Mouse (Mus musculus) embryo, embryonic 11.5 days (tissue): ENCODE data around the gene Slc5a11.

Experiments used
- DNase-seq: peaks from one replicate; pipeline ENCODE4 v3.0.0-alpha.2; 2012; ENCODE audit warnings: low read depth, low spot score

Gene Slc5a11

DNA sequence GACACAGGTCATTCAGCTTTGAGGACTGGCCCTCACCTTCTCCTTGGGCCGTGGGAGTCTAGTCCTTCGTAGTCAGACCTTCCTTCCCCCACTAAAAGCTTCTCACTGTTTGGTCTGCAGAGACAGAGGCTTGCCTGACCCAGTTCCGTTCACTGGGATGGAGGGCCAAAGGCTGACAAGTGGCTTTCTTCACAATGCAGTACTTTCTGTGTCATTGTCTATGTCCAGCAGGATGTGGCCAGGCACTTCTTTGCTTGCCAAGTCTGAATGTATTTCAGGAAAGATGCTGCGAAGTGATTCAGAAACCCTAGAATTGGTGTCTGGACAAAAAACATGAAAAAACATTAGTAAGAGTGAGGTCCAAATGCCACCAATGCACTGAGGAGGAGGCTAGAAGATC is 65.2 kb downstream of the Slc5a11 start:
- no peak for DNase-seq

DNA sequence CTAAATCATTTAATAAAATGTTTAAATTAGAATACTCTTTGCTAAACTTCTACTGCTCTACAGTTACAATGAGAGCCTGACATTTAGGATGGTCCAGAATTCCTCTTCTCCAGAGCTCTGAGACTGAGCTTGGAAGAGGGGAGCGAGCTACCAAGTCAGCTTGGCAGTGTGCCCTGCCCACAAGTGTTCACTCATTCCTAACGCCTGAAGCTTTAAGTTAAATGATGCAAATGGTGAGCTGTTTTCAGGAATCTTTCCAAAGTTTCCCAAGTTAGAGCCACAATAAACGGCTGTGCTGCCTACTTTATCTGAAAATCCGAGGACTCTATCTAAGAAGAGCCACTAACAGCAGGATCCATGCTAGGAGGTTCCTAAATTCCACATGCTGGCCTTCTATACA is 69.2 kb downstream of the Slc5a11 start:
- no peak for DNase-seq

DNA sequence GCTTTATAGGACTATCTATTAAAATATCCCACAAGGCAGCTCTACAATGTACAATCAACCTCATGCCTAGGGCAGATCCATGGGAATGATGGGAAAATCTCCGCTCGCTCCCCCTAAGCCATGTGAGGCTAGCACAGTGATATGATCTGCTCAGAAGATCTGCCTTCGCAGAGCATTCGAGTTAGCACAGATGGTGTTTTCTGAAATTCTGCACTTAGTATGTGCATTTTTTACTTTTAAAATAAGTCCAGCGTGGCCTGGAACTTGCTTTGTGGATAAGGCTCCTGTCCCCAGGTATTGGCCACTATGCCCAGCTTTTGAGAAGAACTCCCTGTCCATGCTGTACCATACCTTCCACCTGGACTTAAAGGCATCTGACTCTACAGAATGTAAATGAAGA is 71.3 kb downstream of the Slc5a11 start:
- no peak for DNase-seq

DNA sequence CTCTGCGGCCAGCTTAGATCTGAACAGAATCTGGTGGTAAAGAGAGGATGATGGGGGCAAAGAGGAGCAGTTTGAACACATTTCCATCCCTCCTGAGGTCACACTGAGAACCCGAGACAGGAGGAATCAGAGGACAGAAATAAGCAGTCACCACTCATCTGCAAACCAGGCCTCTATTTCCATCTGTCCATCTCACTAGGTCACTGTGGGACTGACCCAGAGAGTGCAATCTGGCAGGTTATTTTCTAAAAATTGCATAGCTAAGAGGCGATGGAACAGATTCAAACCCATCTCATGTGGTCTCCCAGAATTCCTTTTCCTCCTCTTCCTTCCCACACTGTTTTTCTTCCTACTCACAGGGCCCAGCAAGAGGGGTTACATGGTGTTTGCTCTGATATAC is 73.3 kb downstream of the Slc5a11 start:
- DNase-seq, result no peak

DNA sequence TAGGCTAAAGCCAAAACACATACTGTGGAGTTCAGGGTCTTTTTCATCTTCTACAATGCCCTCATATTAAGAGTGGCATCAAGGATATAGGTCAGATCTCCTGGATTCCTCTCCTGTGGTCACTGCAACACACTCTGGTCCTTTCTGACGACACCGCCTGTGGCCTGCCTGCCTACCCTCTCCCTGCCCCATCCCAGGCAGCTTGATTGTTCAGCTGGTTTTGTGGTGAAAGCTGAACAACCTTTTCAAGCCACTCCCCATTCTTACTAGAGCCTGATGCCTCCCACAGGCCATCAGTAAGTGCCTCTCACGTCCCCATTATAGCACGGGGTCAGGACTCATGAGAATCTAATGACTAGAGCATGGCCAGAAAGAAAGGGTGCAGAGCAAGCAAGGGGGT is 74.6 kb downstream of the Slc5a11 start:
- DNase-seq, result no peak

DNA sequence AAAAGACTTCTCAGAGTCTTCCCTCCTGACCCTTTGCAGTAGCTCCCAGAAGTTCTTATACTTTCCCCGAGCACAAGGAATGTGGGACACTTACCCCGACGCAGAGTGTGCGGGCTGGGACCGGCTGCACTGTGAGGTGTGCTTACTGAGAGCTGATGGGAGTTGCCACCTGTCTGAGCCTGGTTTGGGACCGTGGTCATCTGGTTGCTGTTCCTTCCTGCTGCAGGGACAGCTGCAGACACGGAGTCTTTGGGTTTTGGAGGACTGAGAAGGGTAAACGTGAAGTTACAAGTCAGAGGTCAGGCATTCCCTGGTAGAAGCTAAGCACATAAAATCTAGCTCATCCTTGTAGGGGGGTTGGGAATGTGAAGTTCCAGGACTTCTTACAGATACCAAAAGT is 77.4 kb downstream of the Slc5a11 start:
- DNase-seq, result no peak

DNA sequence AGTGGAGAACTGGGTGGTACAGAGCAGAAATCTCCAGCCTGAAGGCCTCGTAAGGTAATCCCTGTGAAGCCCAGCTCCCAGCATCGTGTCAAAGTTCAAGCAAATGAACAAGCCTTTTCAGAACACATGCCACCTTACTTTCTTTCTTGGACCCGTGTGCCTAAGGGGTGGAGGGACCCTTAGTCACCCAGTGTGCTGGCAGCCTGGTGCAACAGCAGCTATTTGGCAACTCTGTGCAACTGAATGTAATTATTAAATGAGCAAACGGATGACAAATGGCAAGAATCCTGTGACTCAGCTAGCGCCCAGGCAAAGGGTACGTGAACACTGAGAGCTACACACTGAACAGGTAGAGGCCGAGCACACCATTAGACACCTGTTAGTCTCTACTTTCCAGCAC is 79.3 kb downstream of the Slc5a11 start:
- no peak for DNase-seq

DNA sequence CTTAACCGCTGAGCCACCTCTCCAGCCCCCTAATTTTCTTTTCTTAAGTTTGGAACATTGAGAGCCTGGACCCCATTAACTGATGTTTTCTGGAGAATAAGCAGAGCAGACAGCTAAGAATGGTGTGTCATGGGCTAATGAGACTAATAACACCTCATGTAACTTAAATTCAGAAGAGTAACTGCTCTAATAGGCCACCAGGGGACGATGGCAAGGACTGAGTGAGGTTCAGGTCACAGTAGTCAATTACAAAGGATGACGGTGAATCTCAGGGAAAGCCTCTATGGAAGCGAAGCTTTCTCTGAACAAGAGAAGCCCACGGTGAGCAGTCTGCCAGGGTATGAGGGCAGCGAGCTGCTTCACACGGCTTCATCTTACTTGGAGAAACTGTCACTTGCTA is 80.8 kb downstream of the Slc5a11 start:
- DNase-seq, result no peak

DNA sequence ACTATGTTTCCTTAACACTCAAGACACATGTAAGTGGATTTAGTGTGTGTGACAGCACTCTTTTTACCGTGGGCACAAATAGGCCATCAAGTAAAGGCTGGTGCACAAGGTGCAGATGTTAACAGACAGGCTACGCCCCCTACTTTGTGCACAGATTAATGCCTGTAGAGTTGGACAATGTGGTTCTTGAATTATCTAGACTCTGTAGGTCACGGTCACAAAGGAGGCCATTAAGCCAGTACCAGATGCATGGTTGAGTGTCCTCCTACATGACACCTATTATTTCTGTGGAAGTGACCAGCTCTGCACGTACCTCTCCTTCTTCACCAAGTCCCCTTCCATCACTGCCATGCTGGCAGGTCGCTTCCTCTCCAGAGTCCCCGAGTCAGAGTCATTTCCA is 81.5 kb downstream of the Slc5a11 start:
- no peak for DNase-seq

DNA sequence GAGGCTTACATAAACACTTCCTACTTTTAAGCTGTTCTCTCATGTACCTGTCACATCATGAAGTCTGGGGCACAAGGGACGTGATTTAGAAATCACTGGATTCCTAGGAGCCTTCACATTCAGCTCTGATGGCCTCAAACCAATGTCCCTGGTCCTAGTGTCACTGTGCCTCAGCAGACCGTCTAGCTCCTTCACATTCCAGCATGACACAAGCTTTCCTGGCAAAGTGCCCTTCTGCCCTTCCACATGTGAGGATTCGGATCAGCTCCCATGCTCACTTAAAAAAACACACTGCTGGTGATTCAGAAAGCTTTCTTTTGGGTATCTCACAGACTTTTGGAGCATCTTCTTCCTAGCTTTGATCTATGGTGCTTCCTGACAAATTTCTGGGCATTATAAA is 83.6 kb downstream of the Slc5a11 start:
- DNase-seq, result no peak

DNA sequence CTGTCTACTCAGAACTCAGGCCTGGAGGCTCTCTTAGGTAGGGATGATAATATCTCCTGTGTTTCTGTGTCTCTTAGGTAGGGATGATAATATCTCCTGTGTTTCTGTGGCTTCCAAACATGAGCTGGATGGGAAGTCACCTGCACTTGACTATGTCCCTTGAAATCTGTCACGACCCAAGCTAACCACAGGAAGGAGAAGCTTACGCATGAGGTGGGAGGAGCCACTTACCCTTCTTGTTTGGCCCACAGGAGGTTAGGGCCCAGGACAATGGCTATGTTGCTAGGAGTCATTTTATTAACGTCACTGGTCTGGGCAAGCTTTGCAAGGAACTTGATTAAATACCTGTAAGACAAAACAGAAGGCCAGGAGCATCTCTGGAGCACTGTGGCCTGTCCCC is 85.7 kb downstream of the Slc5a11 start:
- DNase-seq, result no peak

DNA sequence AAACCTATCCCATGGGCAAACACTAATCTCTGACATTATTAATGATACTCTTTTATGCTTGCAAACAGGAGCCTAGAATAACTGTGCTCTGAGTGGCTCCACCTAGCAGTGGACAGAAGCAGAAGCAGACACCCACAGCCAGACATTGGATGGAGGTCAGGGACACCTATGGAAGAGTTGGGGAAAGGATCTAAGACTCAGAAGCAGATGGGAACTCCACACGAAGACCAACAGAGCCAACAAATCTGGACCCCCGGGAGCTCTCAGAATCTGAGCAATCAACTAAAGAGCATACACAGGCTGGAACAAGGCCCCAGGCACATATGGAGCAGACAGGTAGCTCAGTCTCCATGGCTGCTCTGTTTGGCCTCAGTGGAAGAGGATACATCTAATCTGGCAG is 90.8 kb downstream of the Slc5a11 start:
- DNase-seq, result no peak

DNA sequence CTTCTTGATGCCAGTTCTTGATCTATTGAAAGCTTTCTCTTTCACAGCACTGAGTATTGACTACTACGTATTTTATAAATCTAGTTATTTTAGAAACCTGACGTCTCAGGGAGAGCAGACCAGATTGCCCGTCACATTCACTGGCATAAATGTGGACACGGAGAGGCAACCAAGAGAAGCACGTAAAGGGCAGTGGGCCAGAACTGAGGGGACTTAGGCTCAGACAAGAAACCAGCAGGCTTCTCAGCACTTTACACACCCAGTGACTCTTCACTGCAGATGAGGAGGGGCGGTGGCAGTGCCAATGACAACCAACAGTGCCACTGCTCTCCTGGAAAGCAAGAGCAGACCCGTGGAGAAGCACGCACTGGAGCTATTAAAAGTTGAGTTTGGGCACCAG is 92.7 kb downstream of the Slc5a11 start:
- no peak for DNase-seq

DNA sequence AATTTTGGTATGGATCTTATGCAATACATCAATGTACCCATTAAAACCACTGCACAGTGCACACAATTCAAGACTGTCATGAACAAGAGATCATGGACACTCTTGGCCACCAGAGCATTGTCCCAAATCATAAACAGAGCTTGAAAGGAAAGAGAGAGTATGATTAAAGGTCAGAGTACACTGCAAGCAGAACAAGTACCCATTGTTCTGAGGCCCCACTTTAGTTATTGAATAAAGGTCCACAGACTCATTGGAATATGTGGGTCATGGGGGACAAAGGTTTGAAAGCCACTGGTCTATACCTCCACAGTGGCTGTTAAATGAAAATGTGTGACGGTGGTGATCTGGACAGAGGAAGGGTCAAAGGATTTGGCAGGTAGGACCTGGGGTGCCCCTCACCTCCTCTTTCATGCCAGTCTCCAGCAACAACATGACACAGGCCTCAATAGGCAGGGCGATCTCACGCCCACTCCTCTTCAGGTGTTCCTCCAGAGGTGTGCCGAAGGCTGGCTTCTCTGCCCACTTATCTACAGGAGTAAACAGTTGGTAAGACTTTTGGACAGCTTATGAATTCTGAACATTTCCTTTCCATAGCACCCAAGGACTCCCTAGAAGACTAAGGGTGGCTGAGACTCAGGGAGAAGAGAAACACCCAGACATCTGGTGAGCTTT is 93.4 kb downstream of the Slc5a11 start:
- DNase-seq, result no peak

DNA sequence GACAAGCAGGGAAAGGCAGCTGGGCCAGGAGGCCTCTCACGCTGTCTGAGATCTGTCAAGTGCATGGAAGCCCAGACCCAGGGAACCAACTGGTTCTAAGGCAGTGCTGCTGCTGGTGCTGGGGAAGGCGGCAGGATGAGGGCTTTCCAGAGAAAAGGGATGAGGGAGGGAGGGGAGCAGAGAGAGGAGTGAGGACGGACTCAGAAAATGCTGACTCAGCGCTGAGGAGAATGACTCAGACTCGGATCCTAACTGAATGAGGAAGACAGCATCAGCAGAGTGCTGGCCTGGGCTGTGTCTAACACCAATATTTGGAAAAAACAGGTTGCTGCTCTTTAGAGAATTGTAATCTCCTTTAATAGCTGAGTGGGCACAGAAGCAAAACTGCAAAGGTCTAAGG is 97.3 kb downstream of the Slc5a11 start:
- DNase-seq, result no peak

DNA sequence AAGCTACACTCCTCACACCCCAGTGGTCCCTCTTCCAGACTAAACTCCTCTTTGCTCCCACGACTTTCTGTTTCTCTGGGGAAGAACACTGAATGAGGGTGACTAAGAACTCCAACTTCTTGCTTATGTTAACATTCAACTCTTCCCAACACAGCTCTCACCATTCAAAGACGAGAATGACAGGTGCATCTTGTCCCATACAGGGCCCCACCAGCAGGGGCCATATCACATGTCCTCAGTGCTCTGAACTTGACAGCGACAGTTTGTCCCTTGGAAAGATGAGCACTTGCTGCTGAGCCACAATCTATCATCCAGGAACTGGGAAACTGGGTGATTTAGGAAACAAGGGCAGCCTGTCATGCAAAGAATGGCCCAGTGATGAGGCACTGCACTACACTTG is 98.2 kb downstream of the Slc5a11 start:
- DNase-seq, result no peak

DNA sequence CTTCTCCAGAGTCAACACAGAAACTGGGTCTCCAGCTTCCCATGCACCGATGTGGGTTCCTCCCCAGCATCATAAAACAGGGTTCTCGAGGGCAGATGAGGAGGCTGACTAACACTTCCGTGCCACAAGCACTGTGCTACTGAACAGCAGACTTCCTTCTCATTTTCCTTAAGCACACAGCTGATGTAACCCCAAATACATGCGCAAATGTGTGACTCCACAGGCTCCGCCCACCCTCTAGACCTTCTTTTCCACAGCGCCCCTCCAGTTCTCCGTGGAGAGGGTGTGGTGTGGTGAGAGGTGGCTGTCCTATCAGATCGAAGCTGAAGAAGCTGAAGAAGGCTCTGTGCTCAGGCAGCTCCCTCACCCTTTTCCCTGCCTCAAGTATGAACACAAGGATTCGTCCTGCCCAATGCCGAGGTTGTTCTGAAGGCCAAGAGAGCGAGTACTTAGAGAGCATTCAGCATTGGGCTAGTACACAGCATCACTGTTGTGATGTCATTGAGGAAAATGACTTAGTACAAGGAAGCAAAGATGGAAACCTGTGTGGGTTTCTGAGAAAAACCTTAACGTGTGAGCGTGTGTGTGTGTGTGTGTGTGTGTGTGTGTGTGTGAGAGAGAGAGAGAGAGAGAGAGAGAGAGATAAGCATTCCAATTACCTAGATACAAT is 108.0 kb downstream of the Slc5a11 start:
- no peak for DNase-seq
